ENCODE assay signal across 9 mouse cellular contexts in genomic region chr1:127827325-127827724, GRCm38 (mm10). TPM values are rescaled to one million over a fixed set of nuclear protein-coding genes. Genes with fewer than 3 reads are reported as not detected.
DNase-seq lines count a peak whose midpoint lies in the region; ATAC-seq and TF ChIP-seq lines count a peak whose summit lies in the region.
"Had no signal": no experiment of that assay in that cellular context is flagged by ENCODE, and none has a peak within 500 bp of the region (broad histone marks: within the 10 kb centered on the region; RNA-seq: fewer than 3 reads in every experiment).

No protein-coding gene starts in this region.

- H3K36me3 ChIP-seq in forebrain, postnatal 0 days (ENCODE audit: insufficient read depth), result no peaks in the 10 kb centered on the region
- no peaks in the 10 kb centered on the region for H3K36me3 ChIP-seq in forebrain, embryonic 10.5 days (replicated peaks)
- no peaks in the 10 kb centered on the region for H3K36me3 ChIP-seq in midbrain, embryonic 11.5 days (ENCODE audit: control insufficient read depth, insufficient read depth, low read length)
- H3K36me3 ChIP-seq in midbrain, embryonic 13.5 days, result no peaks in the 10 kb centered on the region
- H3K36me3 ChIP-seq: limb, embryonic 15.5 days had no signal

- no peak for ATAC-seq in forebrain, postnatal 0 days
- no peak for ATAC-seq in midbrain, embryonic 11.5 days (ENCODE audit: low FRiP score)
- ATAC-seq in midbrain, embryonic 13.5 days, result no peak
- ATAC-seq in inflammation-experienced regulatory T-cells, adult 6 months, result peak; percentile 60

- DNase-seq in forebrain, postnatal 0 days, result peak; percentile 69
- no peak for DNase-seq in forebrain, embryonic 10.5 days (ENCODE audit: extremely low spot score, low spot score)
- DNase-seq in midbrain, embryonic 11.5 days (ENCODE audit: low spot score, missing footprints), result peak; percentile 85
- peak; percentile 2 for DNase-seq in brain, embryonic 18.5 days (ENCODE audit: low read depth, low spot score)
- peak; percentile 67 for DNase-seq in retina, postnatal 1 day
- no peak for DNase-seq in right cerebral cortex, postnatal 14 days

- no peak overlapping the region for H3K27ac ChIP-seq in forebrain, postnatal 0 days (ENCODE audit: low read depth, low read length)
- no peak overlapping the region for H3K27ac ChIP-seq in forebrain, embryonic 10.5 days
- H3K27ac ChIP-seq in midbrain, embryonic 11.5 days (ENCODE audit: low read depth, low read length), result no peak overlapping the region
- no peak overlapping the region for H3K27ac ChIP-seq in midbrain, embryonic 13.5 days
- H3K27ac ChIP-seq: limb, embryonic 15.5 days had no signal

- H3K9me3 ChIP-seq in forebrain, postnatal 0 days (ENCODE audit: low read length), result no peaks in the 10 kb centered on the region
- no peaks in the 10 kb centered on the region for H3K9me3 ChIP-seq in forebrain, embryonic 10.5 days
- H3K9me3 ChIP-seq in midbrain, embryonic 11.5 days (ENCODE audit: control insufficient read depth, low read length), result no peaks in the 10 kb centered on the region
- no peaks in the 10 kb centered on the region for H3K9me3 ChIP-seq in midbrain, embryonic 13.5 days
- H3K9me3 ChIP-seq: limb, embryonic 15.5 days had no signal

- H3K4me1 ChIP-seq in forebrain, postnatal 0 days (ENCODE audit: insufficient read depth), result no peaks in the 10 kb centered on the region
- H3K4me1 ChIP-seq in forebrain, embryonic 10.5 days, result no peaks in the 10 kb centered on the region
- no peaks in the 10 kb centered on the region for H3K4me1 ChIP-seq in midbrain, embryonic 11.5 days (ENCODE audit: control insufficient read depth, insufficient read depth, low read length)
- no peaks in the 10 kb centered on the region for H3K4me1 ChIP-seq in midbrain, embryonic 13.5 days (replicated peaks)
- H3K4me1 ChIP-seq: limb, embryonic 15.5 days had no signal

- H3K27me3 ChIP-seq in forebrain, postnatal 0 days (ENCODE audit: insufficient read depth, low read length), result no peaks in the 10 kb centered on the region
- no peaks in the 10 kb centered on the region for H3K27me3 ChIP-seq in forebrain, embryonic 10.5 days (ENCODE audit: poor library complexity, severe bottlenecking)
- H3K27me3 ChIP-seq in midbrain, embryonic 11.5 days (ENCODE audit: control insufficient read depth, insufficient read depth, low read length), result no peaks in the 10 kb centered on the region
- H3K27me3 ChIP-seq in midbrain, embryonic 13.5 days, result no peaks in the 10 kb centered on the region
- H3K27me3 ChIP-seq: limb, embryonic 15.5 days had no signal

- H3K9ac ChIP-seq in forebrain, postnatal 0 days, result no peak overlapping the region
- no peak overlapping the region for H3K9ac ChIP-seq in midbrain, embryonic 11.5 days (ENCODE audit: low read length)
- H3K9ac ChIP-seq in midbrain, embryonic 13.5 days (replicated peaks), result no peak overlapping the region
- H3K9ac ChIP-seq: limb, embryonic 15.5 days had no signal

- TF ChIP-seq CTCF in forebrain, postnatal 0 days (IDR thresholded peaks at IDR 0.05; ENCODE audit: low read depth), result peak; percentile 74

- WGBS in forebrain, postnatal 0 days, result 22% methylated on average over 2 of the region's 2 CpGs
- WGBS in forebrain, embryonic 10.5 days, result 25% methylated on average over 2 of the region's 2 CpGs
- 8% methylated on average over 2 of the region's 2 CpGs for WGBS in midbrain, embryonic 11.5 days
- WGBS in midbrain, embryonic 13.5 days, result 27% methylated on average over 2 of the region's 2 CpGs

- no peak overlapping the region for H3K4me2 ChIP-seq in forebrain, postnatal 0 days (ENCODE audit: low read depth)
- H3K4me2 ChIP-seq in midbrain, embryonic 11.5 days, result no peak overlapping the region
- no peak overlapping the region for H3K4me2 ChIP-seq in midbrain, embryonic 13.5 days (replicated peaks)
- H3K4me2 ChIP-seq: limb, embryonic 15.5 days had no signal

- H3K4me3 ChIP-seq in forebrain, postnatal 0 days (ENCODE audit: low read depth, low read length), result no peak overlapping the region
- H3K4me3 ChIP-seq in forebrain, embryonic 10.5 days, result no peak overlapping the region
- no peak overlapping the region for H3K4me3 ChIP-seq in midbrain, embryonic 11.5 days (ENCODE audit: low read depth, low read length)
- no peak overlapping the region for H3K4me3 ChIP-seq in midbrain, embryonic 13.5 days (replicated peaks)
- H3K4me3 ChIP-seq: limb, embryonic 15.5 days had no signal

RNA-seq across cellular contexts. Expression of gene Map3k19, which starts 27.5 kb away (rescaled TPM):
- 3.2 and 4.6 TPM in 2 replicates for total RNA-seq in forebrain, postnatal 0 days (2014; rRNA removed)
- polyA plus RNA-seq in forebrain, postnatal 0 days (2015; fragmentation: Nextera tagmentation; extraction: Ambion mirVana), result 0.28 and 0.94 TPM in 2 replicates
- polyA plus RNA-seq in forebrain, embryonic 10.5 days (2016; fragmentation: Nextera tagmentation; extraction: Ambion mirVana), result not detected in 2 replicates
- polyA plus RNA-seq in midbrain, embryonic 11.5 days (2014; fragmentation: Nextera tagmentation; extraction: Ambion mirVana), result 0.10 TPM in 1 of 2 replicates, not detected in the other
- 0.15 and 0.17 TPM in 2 replicates for polyA plus RNA-seq in midbrain, embryonic 13.5 days (2015; fragmentation: Nextera tagmentation; extraction: Ambion mirVana)
- polyA plus RNA-seq in inflammation-experienced regulatory T-cells, adult 6 months (2017; shearing (Covaris generic)), result 1 to 10 TPM in 1 of 3 experiments, under 1 TPM in 1, not detected in 1; 0.32 to 1.2 TPM
- polyA plus RNA-seq: limb, embryonic 15.5 days had no signal

RNA-seq across cellular contexts. Expression of gene Rab3gap1, which starts 41.2 kb away (rescaled TPM):
- 27.7 and 34.6 TPM in 2 replicates for total RNA-seq in forebrain, postnatal 0 days (2014; rRNA removed)
- 8.5 and 13.5 TPM in 2 replicates for polyA plus RNA-seq in forebrain, postnatal 0 days (2015; fragmentation: Nextera tagmentation; extraction: Ambion mirVana)
- 15.5 and 15.7 TPM in 2 replicates for polyA plus RNA-seq in forebrain, embryonic 10.5 days (2016; fragmentation: Nextera tagmentation; extraction: Ambion mirVana)
- polyA plus RNA-seq in midbrain, embryonic 11.5 days (2014; fragmentation: Nextera tagmentation; extraction: Ambion mirVana), result 14.1 and 15.5 TPM in 2 replicates
- polyA plus RNA-seq in midbrain, embryonic 13.5 days (2015; fragmentation: Nextera tagmentation; extraction: Ambion mirVana), result 22.7 and 23.6 TPM in 2 replicates
- 10 to 100 TPM; 48.3 to 83.3 (median 61.6) TPM for polyA plus RNA-seq in inflammation-experienced regulatory T-cells, adult 6 months (2017; shearing (Covaris generic))

RNA-seq across cellular contexts. Expression of gene Ccnt2, which starts 53.4 kb away (rescaled TPM):
- 36.2 and 51.5 TPM in 2 replicates for total RNA-seq in forebrain, postnatal 0 days (2014; rRNA removed)
- 12.8 and 23.2 TPM in 2 replicates for polyA plus RNA-seq in forebrain, postnatal 0 days (2015; fragmentation: Nextera tagmentation; extraction: Ambion mirVana)
- 96.6 and 98.2 TPM in 2 replicates for polyA plus RNA-seq in forebrain, embryonic 10.5 days (2016; fragmentation: Nextera tagmentation; extraction: Ambion mirVana)
- 89.6 and 94.7 TPM in 2 replicates for polyA plus RNA-seq in midbrain, embryonic 11.5 days (2014; fragmentation: Nextera tagmentation; extraction: Ambion mirVana)
- polyA plus RNA-seq in midbrain, embryonic 13.5 days (2015; fragmentation: Nextera tagmentation; extraction: Ambion mirVana), result 132 and 134 TPM in 2 replicates
- 100 to 1,000 TPM in 2 of 3 experiments, 10 to 100 TPM in 1; 79.6 to 135 (median 109) TPM for polyA plus RNA-seq in inflammation-experienced regulatory T-cells, adult 6 months (2017; shearing (Covaris generic))

Comparison
In these comparisons a context has a peak if more than half of its experiments do, and no peak if none do; other contexts are left out.
1. DNase-seq: peak in forebrain, postnatal 0 days (single experiment), midbrain, embryonic 11.5 days (single experiment), brain, embryonic 18.5 days (single experiment) and retina, postnatal 1 day (single experiment); none in forebrain, embryonic 10.5 days (single experiment) and right cerebral cortex, postnatal 14 days (single experiment).